Mouse (Mus musculus) megakaryocyte, embryonic 14.5 days (primary cell): ENCODE measurements around the gene St6galnac3.

ENCODE experiments used
- FLI1 ChIP-seq: IDR thresholded peaks from 2 replicates; pipeline ENCODE4 v1.6.1; 2012; ENCODE audit warnings: low read length, inconsistent platforms, mixed read lengths
- GATA1 ChIP-seq: IDR thresholded peaks from 3 replicates; pipeline ENCODE4 v1.6.1; 2012; ENCODE audit warnings: mixed read lengths, low read length, inconsistent platforms, borderline replicate concordance

GRCm38 (mm10) chr3:153566100-153566499 is 158.9 kb downstream of the St6galnac3 start:
- no peak for TF ChIP-seq GATA1
- no peak for TF ChIP-seq FLI1
